Mouse (Mus musculus) liver, postnatal 0 days (tissue): ENCODE measurements around the gene Hap1.

ENCODE experiments used
- CTCF ChIP-seq: sonication (generic); IDR thresholded peaks from 2 replicates; pipeline ENCODE4 v1.5.1; 2016; ENCODE audit warnings: antibody characterized with exemption, low read depth
- EP300 ChIP-seq: IDR thresholded peaks from 2 replicates; pipeline ENCODE4 v1.6.1; 2016; ENCODE audit warnings: antibody characterized with exemption, low read depth, mild to moderate bottlenecking

- TF ChIP-seq CTCF = no peak
- no peak for TF ChIP-seq EP300
Observed at GRCm38 (mm10) chr11:100394353-100395074, 38.6 kb upstream of the Hap1 start.
